Mouse (Mus musculus) brain, embryonic 14.5 days (tissue): Measurements from ENCODE around the gene Creb3.

Experiments
- CTCF ChIP-seq: fragments of 200-500 bp; IDR thresholded peaks from 2 replicates; pipeline ENCODE4 v1.5.1; 2012; ENCODE audit warnings: inconsistent platforms, mild to moderate bottlenecking, moderate library complexity, borderline replicate concordance; ENCODE audit not compliant: insufficient read depth, insufficient read length; ENCODE audit errors: extremely low read depth
- POLR2A ChIP-seq: fragments of 200-500 bp; IDR thresholded peaks from 2 replicates; pipeline ENCODE4 v1.6.1; 2012; ENCODE audit warnings: mild to moderate bottlenecking, inconsistent platforms, borderline replicate concordance; ENCODE audit not compliant: poor library complexity, insufficient read depth, insufficient read length, severe bottlenecking; ENCODE audit errors: extremely low read depth

DNA sequence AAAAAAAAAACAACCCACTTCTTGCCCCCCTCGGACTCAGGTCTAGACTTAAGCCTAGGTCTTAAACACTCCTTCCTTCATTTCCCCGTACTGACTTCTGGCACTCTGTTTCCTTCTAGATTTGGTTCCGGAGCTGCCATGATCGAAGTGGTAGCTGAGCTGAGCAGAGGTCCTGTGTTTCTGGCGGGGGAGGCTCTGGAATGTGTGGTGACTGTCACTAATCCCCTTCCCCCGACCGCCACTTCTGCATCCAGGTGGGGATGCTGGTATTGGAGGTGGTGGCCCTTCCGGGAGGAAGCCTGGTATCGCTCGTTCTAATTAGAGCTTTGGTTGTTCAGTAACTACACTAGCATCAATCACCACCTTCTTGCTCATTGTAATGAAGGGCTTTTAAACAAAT, 17.1 kb downstream of the Creb3 start:
- TF ChIP-seq CTCF (no peak), POLR2A (no peak)
